Mouse (Mus musculus) regulatory T cell (primary cell): ENCODE data around the gene Pmp22.

Experiments
- in situ Hi-C: fragments of 300-600 bp; cut with MboI, MseI; formaldehyde crosslinking; loops from one replicate; pipeline ENCODE4 v1.15.1; 2025; ENCODE audit warnings: high pct_unique_total_duplicates

The Pmp22 gene

DNA sequence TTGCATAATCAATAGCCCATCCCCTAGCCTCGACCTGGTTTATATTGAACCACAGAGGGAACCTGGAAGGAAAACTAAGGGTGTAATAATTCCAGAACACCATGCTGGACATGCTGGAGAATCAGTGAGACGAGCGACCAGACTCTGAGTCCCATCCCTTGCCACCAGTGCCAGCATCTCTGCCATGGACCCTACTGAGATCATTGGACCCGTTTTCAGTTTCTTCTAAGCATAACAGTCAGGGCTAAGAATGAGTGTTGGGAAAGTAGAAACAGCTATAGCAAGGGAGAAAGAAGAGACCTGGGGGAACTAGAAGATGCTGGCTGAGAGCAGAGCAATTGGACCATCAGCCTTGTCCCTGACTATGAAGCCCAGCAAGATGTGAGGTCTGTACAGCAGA, 1.3 kb upstream of the Pmp22 start:
- in situ Hi-C loops: no loop called here

DNA sequence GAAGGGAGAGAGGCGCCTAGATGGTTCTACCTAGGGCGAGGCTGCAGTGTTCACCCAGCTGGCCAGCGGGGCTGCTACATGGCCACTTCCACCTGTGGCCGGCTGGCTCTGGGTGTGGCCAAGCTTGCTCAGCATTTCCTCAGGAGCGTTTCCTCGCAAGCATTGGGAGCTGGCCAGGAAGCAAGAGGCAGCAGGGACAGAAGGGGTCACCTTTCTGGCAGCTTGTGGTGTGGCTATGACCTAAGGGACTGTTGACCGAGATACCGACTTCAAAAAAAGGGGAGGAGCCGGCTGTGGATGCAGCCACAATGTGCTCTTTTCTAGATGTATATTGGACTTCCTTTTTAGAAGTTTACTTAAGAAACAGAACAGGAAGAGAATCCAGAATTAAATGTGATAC, 593 bp downstream of the Pmp22 start:
- in situ Hi-C loops: no loop called here

DNA sequence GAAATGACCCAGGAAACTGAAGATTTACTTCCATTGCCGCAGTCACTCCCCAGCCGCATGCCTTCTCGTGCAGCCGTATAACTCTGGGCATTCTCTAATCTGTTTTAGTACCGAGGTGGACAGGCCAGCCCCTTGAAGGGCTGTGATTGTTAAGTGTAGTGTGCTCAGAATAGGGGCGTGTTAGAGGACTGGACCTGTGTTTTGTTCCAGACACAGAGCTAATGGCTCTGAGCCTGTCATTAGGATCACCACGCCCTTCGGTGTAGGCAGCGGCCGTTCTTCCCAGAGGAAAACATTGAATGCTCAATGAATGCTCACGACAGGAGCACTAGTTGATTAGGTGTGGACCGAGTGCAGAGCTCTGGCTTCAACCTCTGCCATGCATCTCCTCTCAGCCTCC, 1.1 kb downstream of the Pmp22 start:
- in situ Hi-C loops: loop anchor here (5.0 kb wide), 2 partner anchors 213 to 373 kb away; no protein-coding TSS in a partner anchor

DNA sequence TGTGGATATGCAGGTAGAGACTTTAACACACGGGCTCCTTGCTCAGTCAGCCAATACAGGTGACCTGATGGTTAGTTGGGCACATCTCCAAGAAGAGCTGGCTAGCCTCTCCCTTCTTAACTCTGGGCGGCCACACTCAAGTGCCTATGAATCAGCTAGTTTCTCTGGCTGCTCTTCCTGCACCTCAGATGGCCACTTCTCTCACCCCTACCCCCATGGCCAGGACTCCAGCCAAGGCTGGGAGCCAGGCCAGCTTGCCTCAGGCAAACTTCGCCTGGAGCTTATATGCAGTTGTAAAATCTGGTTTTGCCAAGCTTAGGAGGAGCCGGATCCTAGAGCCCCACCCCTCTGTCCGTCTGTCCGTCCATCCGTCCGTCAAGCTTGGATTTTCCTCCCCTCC, 1.7 kb downstream of the Pmp22 start:
- in situ Hi-C loops: loop anchor here (5.0 kb wide), 2 partner anchors 213 to 373 kb away; no protein-coding TSS in a partner anchor

DNA sequence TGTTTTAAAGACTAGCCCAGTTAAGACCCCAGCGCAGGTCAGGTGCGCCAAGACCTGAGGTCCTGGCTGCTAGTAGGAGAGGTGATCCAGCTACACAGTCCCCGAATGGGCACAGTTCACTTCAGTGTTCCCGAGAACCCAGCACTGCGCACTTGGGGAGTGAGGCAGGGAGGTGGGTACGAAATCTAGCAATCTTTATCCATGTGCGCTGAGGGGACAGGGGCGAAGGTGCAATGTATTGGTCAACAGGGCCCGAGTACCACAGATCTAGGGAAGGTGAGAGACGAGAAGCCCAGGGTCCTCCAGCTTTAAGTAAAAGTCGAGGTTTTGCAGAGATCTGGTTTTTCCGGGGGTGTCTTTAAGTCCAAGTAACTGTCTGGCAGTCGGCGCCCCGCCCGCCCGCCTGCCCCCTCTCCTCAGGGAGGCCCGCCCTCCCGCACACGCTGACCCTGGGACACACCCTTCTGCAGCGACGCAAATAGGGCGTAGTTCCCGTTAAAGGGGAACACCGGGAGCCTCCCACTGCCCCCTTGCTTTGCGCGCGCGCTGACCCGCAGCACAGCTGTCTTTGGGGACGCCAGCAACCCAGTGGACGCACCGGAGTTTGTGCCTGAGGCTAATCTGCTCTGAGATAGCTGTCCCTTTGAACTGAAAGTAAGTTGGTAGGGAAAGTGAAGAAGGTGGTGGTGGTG, 2.4 kb downstream of the Pmp22 start:
- in situ Hi-C loops: loop anchor here (5.0 kb wide), 2 partner anchors 214 to 374 kb away; no protein-coding TSS in a partner anchor

DNA sequence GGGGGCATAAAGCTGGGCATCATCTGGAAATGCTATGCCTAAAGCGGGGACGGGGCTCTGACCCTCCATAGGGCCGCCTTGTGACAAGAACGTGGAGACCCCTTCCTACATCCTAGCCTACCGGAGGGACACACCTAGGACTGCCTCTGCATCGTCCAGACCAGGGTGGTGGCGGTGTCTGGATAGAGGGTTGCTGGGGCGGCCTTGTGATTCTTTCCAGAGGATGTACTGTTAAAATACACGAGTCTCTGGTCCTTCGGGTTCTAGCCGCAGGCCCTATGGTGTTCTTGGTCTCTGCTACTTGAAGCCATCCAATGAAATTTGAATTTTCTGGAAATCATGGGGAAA, 2.9 kb downstream of the Pmp22 start:
- in situ Hi-C loops: loop anchor here (5.0 kb wide), 2 partner anchors 214 to 374 kb away; no protein-coding TSS in a partner anchor

DNA sequence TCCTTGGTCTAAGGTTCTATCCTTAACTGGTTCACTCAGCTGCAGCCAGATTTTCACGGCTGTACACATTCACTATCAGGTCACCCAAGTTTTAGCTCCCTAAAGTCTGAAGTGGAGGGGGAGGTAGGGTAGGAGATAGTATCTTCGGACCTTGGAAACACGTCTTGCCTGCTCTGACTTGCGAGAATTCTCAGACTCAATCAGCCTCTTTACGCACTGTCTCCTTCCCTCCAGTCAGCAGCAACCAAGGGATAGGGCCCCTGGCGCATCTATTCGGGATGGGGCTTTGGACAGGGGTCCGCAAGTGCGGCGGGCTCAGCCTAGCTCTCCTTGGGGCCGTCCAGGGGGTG, 3.3 kb downstream of the Pmp22 start:
- in situ Hi-C loops: loop anchor here (5.0 kb wide), 2 partner anchors 215 to 375 kb away; no protein-coding TSS in a partner anchor

DNA sequence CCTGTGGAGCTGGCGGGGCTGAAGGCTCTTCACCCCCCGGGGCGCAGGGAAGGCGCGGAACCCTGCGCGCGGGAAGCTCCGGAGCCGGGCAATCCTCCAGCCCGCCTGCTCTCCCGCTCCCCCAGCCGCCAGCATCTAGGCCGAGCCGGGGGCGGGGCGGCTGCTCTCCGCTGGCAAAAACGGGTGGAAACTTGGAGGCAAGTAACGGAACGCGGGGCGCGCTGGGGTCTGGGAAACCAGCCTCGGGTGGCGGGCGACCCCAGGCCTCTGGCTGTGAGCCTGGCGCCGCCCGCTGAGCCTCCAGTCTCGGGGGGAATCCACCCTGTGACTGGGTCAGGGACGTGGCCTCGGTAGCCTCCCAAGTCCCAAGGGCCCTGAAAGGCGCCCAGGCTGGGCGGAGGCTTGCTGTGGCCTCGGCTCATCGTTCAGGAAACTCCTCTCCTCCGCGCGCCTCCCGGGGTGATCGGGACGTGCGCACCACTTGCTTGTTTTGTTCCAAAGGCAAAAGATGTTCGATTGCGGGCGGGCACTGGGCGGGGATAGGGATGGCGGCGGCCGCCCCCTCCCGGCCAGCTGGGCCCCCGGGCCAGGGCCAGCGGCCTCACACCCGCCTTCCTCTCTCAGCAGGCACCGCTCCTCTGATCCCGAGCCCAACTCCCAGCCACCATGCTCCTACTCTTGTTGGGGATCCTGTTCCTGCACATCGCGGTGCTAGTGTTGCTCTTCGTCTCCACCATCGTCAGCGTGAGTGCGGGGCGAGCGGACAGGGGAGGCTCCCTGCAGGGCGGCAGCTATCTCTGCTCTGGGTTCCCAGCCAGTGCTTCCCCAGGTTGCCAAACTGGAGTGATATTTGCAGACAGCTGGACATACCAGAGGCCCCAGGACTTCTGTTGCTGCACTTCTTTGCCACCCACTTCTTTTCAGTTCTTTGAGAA, 4.0 kb downstream of the Pmp22 start:
- in situ Hi-C loops: loop anchor here (5.0 kb wide), 2 partner anchors 215 to 375 kb away; no protein-coding TSS in a partner anchor

DNA sequence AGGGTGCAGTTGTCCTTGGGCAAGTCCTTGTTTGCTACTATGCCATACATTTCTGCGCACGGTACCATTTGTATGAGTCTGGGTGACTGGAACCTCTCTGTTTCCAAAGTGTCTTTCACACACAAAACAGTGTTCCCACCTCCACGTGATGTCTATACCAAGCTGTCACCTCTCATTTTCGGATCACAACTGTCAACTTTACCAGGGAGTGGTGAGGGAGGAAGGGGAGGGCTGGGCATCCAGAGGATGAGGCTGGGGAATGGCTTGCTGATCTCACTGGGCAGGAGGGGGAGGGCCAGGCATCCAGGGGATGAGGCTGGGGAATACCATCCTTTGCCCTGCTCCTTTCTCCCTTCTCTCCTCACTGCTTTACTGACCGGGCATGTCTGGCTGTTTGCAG, 5.2 kb downstream of the Pmp22 start:
- in situ Hi-C loops: loop anchor here (5.0 kb wide), 2 partner anchors 217 to 377 kb away; no protein-coding TSS in a partner anchor

DNA sequence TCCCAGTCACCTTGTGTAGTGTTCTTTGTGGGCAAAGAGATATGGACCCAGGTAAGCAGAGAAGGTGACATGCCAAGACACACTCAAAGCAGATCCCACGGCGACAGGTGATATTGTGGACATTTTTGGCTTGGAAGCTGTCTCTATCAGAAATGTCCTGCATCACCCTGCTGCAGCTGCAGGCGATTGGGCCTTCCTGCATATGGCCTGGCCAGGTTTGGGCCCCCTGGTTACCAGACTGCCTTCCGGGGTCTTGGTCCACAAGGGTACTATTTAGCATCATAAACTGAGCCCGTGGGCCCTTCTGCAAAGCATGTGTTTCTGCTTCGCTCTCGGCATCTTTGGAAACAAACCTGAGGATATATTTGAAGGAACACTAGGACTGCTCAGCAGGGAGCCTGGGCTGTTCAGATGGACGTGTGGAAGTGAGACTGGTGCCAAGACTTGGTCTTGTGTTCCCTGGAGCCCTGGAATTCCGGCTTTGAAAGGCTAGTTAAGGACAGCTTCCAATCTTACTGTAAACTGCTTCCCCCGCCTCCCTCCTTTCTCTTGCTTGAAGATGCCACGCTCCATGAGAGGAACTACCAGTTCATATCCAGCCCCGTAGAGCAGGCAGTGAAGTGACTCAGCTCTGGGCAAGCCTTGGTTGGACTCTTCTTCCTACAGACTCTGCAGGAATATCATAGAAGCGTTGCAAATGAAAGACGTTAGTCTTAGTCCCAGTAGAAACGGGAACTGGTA, 6.1 kb downstream of the Pmp22 start:
- in situ Hi-C loops: loop anchor here (5.0 kb wide), 2 partner anchors 218 to 378 kb away; no protein-coding TSS in a partner anchor

DNA sequence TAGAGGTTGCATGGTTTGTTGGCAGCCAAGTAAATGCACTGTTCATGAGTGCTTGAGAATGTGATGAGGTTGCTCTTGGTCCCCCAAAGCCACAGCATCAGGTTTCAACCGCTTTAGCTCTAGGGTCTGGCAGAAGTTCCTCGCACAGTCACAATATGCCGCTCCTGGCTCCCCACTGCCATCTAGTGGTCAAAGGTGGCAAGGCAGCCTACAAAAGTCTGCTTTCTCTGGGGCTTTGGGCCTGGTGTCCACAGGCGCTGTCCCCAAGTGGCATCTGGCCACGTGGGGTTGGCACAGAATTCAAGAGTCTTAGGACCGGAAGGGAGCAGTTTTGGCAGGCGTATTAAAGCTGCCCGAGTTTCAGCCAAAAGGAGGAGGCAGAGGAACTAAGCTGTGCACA, 6.8 kb downstream of the Pmp22 start:
- in situ Hi-C loops: no loop called here

DNA sequence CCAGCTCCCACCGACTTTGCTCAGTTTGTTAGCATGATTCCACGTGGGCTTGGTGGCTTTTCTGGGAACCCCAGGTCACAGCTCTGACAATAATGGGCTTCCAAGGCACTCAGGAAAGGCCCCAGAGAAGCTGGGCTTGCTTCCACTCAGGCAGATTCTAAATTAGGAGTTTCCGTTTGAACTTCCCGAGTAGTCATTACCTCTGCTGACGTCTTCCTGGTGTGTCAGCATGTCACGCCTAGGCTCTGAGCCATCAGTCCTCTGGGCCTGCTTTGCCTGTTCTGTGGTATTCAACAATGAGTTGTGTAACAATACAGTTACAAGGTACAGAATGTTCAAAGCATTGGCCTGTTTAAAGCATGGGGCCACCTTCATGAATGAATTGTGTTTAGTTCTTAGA, 7.4 kb downstream of the Pmp22 start:
- in situ Hi-C loops: no loop called here

DNA sequence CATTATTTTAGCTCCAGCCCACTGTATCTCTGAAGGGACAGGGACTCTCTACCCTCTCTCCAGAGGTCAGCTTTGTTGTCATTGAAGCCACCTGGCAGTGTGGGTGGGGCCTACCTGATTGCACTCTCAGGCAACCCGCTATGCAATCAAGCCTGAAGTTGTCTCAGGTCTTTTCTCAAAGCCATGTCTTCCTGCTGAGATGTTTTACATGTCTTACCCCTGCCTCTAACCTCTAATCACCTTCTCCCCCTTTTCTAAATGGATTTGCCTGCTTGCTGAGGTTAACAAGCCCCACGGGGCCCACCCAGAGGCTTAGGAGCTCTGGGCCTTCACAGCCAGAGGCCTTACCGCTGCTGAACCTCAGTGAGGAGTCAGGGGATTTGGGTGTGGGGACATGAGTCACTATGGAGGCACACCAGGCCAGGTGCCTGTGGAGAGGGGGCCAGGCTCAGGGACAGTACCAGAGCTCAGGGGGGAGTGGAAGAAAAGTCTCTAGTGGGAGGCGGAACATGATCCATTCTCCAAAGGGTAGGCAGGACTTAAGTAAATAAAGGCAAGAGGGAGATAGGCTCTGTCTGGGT, 8.1 kb downstream of the Pmp22 start:
- in situ Hi-C loops: no loop called here

DNA sequence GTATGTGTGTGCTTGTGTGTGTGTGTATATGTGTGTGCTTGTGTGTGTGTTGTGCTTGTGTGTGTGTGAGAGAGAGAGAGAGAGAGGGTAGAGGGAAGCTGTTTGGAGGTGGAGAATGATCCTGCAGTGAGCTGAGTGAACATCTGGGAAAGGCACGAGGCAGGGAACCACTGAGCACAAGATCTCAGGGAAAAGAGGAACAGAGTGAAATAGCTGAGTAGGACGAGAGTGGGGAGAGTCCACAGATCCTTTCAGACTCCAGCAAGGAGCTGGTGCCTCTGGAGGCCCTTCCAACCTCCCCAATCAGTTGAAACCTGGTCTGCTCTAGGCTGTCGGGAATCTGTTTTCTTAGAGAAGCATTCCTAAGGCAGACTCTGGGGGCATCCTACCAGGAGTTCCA, 10.0 kb downstream of the Pmp22 start:
- in situ Hi-C loops: no loop called here

DNA sequence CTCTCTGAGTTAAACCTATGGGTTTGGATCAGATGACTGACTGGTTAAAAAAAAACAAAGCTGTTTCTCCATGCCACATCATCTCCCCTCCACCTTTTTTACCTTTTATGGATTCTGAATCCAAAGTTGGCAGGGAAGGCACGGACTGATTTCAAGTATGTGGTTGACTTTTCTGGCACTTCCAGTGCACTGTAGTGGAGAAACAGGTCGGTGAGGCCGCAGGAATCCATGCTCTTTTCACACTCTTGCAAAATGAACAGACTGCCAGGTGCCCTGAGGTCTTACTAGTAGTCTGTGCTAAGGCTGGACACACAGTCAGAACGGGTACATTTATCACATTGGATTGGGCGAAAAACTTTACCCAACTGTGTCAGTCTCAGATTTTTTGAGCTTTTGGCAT, 13.5 kb downstream of the Pmp22 start:
- in situ Hi-C loops: no loop called here

DNA sequence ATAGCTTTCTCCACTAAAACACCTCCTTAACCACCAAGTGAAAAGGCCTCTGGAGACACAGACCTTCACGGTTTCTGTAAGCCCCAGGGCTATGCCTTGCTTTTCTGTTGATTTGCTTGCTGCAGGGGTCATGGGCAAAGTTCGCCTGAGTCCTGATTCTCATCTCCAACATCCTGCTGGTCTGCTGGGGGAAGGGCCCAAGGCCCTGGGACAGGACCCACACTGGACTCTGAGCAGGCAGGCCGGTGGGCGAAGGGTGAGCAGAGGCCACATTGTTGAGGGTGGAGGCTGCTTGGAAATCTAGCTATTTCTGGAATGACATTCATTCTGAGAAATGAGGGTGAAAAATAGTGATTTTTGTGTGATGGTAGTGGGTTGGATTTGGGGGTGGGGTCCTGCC, 14.0 kb downstream of the Pmp22 start:
- in situ Hi-C loops: no loop called here

DNA sequence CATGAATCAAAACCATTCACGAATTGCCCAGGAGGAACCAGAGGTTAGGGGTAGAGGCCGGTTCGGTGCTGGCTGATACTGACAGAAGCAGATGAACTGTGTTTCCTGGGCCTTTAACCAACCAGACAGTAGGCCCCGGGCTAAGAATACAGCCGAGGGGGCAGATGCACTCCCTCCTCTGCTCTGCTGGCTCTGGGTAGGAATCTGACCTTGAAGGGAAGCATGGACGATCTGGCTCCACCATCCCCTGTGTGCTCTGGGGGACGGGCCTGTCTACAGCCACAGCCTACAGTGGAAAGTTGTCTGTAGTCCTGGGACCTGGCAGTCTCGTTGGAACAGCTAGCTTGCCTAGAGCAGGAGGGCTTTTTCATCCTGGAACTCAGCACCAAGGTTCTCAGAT, 14.7 kb downstream of the Pmp22 start:
- in situ Hi-C loops: no loop called here

DNA sequence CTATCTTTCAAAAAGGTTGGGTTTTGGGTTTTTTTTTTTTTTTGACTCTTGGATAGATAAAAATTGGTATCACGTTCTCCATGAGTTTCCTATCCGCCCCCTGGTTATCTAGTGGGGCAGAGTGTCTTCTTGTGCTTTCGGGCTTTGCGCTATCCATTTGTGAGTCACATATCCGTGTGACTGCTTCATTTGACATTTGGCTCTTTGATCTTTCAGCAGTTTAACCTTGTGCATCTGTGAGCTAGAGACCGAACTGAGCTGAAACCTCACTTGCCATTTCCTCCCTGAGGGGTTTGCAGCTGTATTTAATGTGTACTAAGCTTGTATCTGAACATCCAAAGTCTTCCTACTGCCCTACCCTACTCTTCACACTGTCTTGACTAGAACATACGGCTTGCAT, 17.8 kb downstream of the Pmp22 start:
- in situ Hi-C loops: no loop called here

DNA sequence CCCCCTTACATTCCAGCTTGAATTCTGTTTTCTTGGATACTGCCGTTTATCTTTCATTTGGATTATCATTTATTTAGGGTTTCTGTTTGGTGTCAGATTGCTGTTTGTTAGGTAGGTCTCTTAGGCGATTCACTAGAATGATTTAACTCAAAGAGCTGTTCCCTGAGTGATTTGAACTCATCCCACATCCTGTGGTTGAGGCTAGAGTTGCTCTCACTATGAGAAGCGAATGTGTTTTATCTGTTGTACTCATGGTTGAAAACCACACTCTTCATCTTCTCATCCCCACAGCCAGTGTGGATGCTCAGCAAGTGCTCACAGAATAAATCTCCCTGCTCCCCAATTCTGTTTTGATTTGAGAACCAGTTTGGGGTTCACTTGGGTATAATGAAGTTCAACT, 19.5 kb downstream of the Pmp22 start:
- in situ Hi-C loops: no loop called here

DNA sequence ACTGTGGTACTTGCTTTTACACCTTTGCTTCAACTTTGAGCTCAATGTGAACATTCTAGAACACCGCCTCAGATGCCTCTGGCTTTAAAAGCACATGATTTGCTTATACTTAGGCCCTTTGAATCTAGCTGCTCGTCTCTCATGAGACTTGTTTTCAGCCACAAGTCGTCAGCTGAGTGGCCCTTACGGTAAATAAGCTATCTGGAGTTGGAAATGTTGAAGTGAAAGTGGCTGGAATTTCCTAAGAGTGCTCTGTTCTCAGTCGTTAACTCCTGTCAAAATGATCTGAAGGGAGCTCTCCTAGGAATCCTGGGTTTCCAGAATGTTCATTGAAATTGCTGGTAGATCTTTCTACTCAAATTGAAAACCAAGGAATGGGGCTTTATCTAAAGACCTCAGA, 23.1 kb downstream of the Pmp22 start:
- in situ Hi-C loops: no loop called here

DNA sequence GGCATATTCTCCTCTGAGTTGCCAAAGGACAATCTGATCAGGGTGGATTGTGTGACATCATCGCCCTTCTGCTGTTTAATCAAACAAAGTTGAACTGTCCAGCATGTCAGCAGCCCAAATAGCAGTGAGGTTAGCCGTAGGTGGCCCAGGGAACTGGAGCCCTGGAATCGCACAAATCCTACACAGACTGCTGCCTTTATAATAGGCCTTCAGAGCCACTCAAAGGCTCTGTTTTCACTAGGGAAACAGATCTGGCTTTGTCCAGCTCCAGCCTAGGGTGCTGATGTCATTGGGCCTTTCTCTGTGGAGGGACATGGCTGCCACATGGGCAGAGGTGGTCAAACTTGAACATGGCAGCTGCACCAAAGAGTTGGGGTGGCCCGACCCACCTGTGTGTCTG, 28.3 kb downstream of the Pmp22 start:
- in situ Hi-C loops: no loop called here

DNA sequence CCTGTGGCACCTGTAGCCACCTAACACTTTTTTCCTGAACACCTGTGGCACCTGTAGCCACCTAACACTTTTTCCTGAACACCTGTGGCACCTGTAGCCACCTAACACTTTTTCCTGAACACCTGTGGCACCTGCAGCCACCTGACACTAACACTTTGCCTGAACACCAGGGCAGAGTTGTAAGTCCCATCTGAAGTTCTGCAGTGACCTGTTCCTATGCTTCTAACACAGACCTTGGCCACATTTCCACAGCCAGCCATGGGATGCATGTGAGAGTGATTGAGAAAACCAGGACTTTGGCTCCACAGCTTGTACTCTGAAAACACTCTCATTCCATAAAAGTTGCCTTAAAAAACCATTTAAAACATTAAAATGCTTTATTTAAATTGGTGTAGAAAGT, 32.1 kb downstream of the Pmp22 start:
- in situ Hi-C loops: no loop called here
